Mouse (Mus musculus): ENCODE data around the gene Baz1b.

GRCm38 (mm10) chr5:135171688-135172220, 15.3 kb upstream of the Baz1b start:
- TF ChIP-seq POLR2A (IDR thresholded peaks at IDR 0.05; ENCODE audit: low read depth, low read length) (no peak), CTCF (IDR thresholded peaks at IDR 0.05; ENCODE audit: borderline replicate concordance, insufficient read depth, low read length) (no peak)

Measured in embryonic fibroblast, embryonic 13.5 days (primary cell).